Mouse (Mus musculus) heart, adult 2 months (tissue): ENCODE measurements at regions not wholly inside any gene's neighbourhood (a gene's known extent, or its start where the extent isn't known, plus 50 kb on each side); places are given as distances from the start of the nearest gene placed in this dataset.
A peak's percentile ranks its signal among the peaks of the same experiment; 100 is the strongest.

ENCODE experiments used
- DNase-seq, 2 experiments: peaks; one replicate each; pipeline ENCODE4 v3.0.0; 2021
- H3K27ac ChIP-seq: fragments of 200-600 bp; 2 replicates; pipeline ENCODE4 v1.8.1; 2022
- H3K27me3 ChIP-seq: fragments of 200-500 bp; 2 replicates; pipeline ENCODE4 v1.6.1; 2012; ENCODE audit warnings: mild to moderate bottlenecking, low read length, inconsistent platforms, mixed read lengths; ENCODE audit not compliant: control insufficient read depth, insufficient read depth
- H3K36me3 ChIP-seq: fragments of 200-500 bp; 2 replicates; pipeline ENCODE4 v1.6.1; 2012; ENCODE audit warnings: low read length, inconsistent platforms; ENCODE audit not compliant: control insufficient read depth, insufficient read depth
- H3K4me1 ChIP-seq: fragments of 200-500 bp; 2 replicates; pipeline ENCODE4 v1.6.1; 2011; ENCODE audit warnings: low read length; ENCODE audit not compliant: control insufficient read depth, insufficient read depth
- H3K4me3 ChIP-seq: fragments of 200-600 bp; 2 replicates; pipeline ENCODE4 v1.8.1; 2022
- H3K79me2 ChIP-seq: fragments of 200-500 bp; replicated peaks from 2 replicates; pipeline ENCODE4 v1.6.1; 2012; ENCODE audit warnings: mild to moderate bottlenecking, inconsistent platforms, low read length, moderate library complexity, mixed read lengths; ENCODE audit not compliant: control insufficient read depth, insufficient read depth
- H3K9ac ChIP-seq: fragments of 200-500 bp; 2 replicates; pipeline ENCODE4 v1.6.1; 2012; ENCODE audit warnings: low read depth, mild to moderate bottlenecking, control low read depth, inconsistent platforms, low read length, mixed read lengths
- CTCF ChIP-seq: fragments of 200-600 bp; IDR thresholded peaks from 2 replicates; pipeline ENCODE4 v1.8.1; 2022; ENCODE audit warnings: antibody characterized with exemption, mild to moderate bottlenecking, moderate library complexity
- EP300 ChIP-seq: fragments of 200-500 bp; IDR thresholded peaks from 2 replicates; pipeline ENCODE4 v1.6.1; 2011; ENCODE audit warnings: low read depth, low read length, control low read depth; ENCODE audit not compliant: insufficient read depth
- POLR2A ChIP-seq: fragments of 200-500 bp; IDR thresholded peaks from 2 replicates; pipeline ENCODE4 v1.6.1; 2011; ENCODE audit warnings: mild to moderate bottlenecking, low read depth, low read length, control low read depth; ENCODE audit not compliant: insufficient read depth
- WGBS: fragments of 180-500 bp; shearing (Covaris S2); methylation state at CpG from one replicate; pipeline ENCODE4 v1.1.7; 2018; 5-methylcytosine and 5-hydroxymethylcytosine counted together
- intact Hi-C: fragments of 180-260 bp; cut with DNase I; formaldehyde crosslinking; loops from one replicate; pipeline ENCODE4 v1.15.1; 2025

GRCm38 (mm10) chr11:45577469-45578154, 274.2 kb upstream of the Clint1 start:
- 61% methylated on average over 5 of the region's 5 CpGs for WGBS
- Histone ChIP-seq H3K79me2 (no peaks in the 10 kb centered on the region), H3K36me3 (no peaks in the 10 kb centered on the region), H3K27me3 (no peaks in the 10 kb centered on the region), H3K4me1 (no peaks in the 10 kb centered on the region), H3K9ac (no peak overlapping the region), H3K27ac (no peak overlapping the region), H3K4me3 (no peak overlapping the region)
- intact Hi-C loops, result no loop called here
- no peak for TF ChIP-seq EP300
- DNase-seq, result no peak

GRCm38 (mm10) chr11:45592335-45592734, 259.5 kb upstream of the Clint1 start:
- H3K27me3 ChIP-seq, result no peaks in the 10 kb centered on the region
- H3K79me2 ChIP-seq, result no peaks in the 10 kb centered on the region
- H3K36me3 ChIP-seq, result no peaks in the 10 kb centered on the region
- no peak overlapping the region for H3K9ac ChIP-seq
- TF ChIP-seq POLR2A, result no peak
- TF ChIP-seq CTCF, result no peak
- TF ChIP-seq EP300, result no peak
- intact Hi-C loops, result no loop called here
- H3K4me1 ChIP-seq, result no peaks in the 10 kb centered on the region
- no peak overlapping the region for H3K27ac ChIP-seq
- 84% methylated on average over 3 of the region's 3 CpGs for WGBS
- no peak overlapping the region for H3K4me3 ChIP-seq
- no peak for DNase-seq

GRCm38 (mm10) chr11:45592890-45593642, 258.8 kb upstream of the Clint1 start:
- Histone ChIP-seq H3K9ac (no peak overlapping the region), H3K27ac (no peak overlapping the region), H3K27me3 (no peaks in the 10 kb centered on the region), H3K79me2 (no peaks in the 10 kb centered on the region), H3K4me1 (no peaks in the 10 kb centered on the region), H3K4me3 (no peak overlapping the region), H3K36me3 (no peaks in the 10 kb centered on the region)
- TF ChIP-seq POLR2A (no peak), CTCF (no peak), EP300 (no peak)
- 77% methylated on average over 11 of the region's 11 CpGs for WGBS
- no peak for DNase-seq
- intact Hi-C loops, result no loop called here

- Histone ChIP-seq H3K9ac (no peak overlapping the region), H3K27ac (no peak overlapping the region), H3K4me3 (no peak overlapping the region), H3K36me3 (no peaks in the 10 kb centered on the region), H3K4me1 (no peaks in the 10 kb centered on the region), H3K79me2 (no peaks in the 10 kb centered on the region), H3K27me3 (no peaks in the 10 kb centered on the region)
- DNase-seq, result peak in 1 of 2 experiments; percentile 7
- 60% methylated on average over 6 of the region's 6 CpGs for WGBS
- no peak for TF ChIP-seq CTCF
- TF ChIP-seq EP300, result no peak
- no peak for TF ChIP-seq POLR2A
- intact Hi-C loops, result no loop called here
Observed at GRCm38 (mm10) chr11:45595372-45595771, 256.5 kb upstream of the Clint1 start.

GRCm38 (mm10) chr11:45621824-45622223, 230.0 kb upstream of the Clint1 start:
- DNase-seq, result no peak
- no peak overlapping the region for H3K9ac ChIP-seq
- no peak overlapping the region for H3K4me3 ChIP-seq
- no peaks in the 10 kb centered on the region for H3K27me3 ChIP-seq
- H3K36me3 ChIP-seq, result no peaks in the 10 kb centered on the region
- 76% methylated on average over 2 of the region's 2 CpGs for WGBS
- H3K27ac ChIP-seq, result no peak overlapping the region
- intact Hi-C loops, result no loop called here
- no peak for TF ChIP-seq POLR2A
- TF ChIP-seq CTCF, result no peak
- no peak for TF ChIP-seq EP300
- H3K79me2 ChIP-seq, result no peaks in the 10 kb centered on the region
- H3K4me1 ChIP-seq, result no peaks in the 10 kb centered on the region

GRCm38 (mm10) chr11:45622701-45623100, 229.2 kb upstream of the Clint1 start:
- Histone ChIP-seq H3K36me3 (no peaks in the 10 kb centered on the region), H3K4me1 (no peaks in the 10 kb centered on the region), H3K9ac (no peak overlapping the region), H3K79me2 (no peaks in the 10 kb centered on the region), H3K27ac (no peak overlapping the region), H3K27me3 (no peaks in the 10 kb centered on the region), H3K4me3 (no peak overlapping the region)
- WGBS, result 73% methylated on average over 5 of the region's 5 CpGs
- intact Hi-C loops, result no loop called here
- no peak for DNase-seq
- TF ChIP-seq CTCF (no peak), EP300 (no peak), POLR2A (no peak)
